Mouse (Mus musculus) liver, embryonic 11.5 days (tissue): ENCODE measurements around the gene Rffl. TPM values are rescaled to one million over a fixed set of nuclear protein-coding genes. Genes with fewer than 3 reads are reported as not detected.

Experiments used
- ATAC-seq: fragments of 200-750 bp; cut with Nextera tagmentation; replicated peaks from 2 replicates; pipeline ENCODE4 v1.8.0; 2017; ENCODE audit warnings: moderate number of reproducible peaks, mild to moderate bottlenecking, moderate TSS enrichment, moderate library complexity; ENCODE audit not compliant: low FRiP score
- DNase-seq: peaks from one replicate; pipeline ENCODE4 v3.0.0-alpha.2; 2017; ENCODE audit warnings: low spot score
- H3K27ac ChIP-seq: fragments of 300-500 bp; sonication (generic); 2 replicates; pipeline ENCODE4 v1.5.1; 2014; ENCODE audit warnings: mild to moderate bottlenecking, low read depth, low read length, control low read depth
- H3K27me3 ChIP-seq: fragments of 300-500 bp; sonication (generic); replicated peaks from 2 replicates; pipeline ENCODE4 v1.6.1; 2014; ENCODE audit warnings: low read length, mixed read lengths; ENCODE audit not compliant: control insufficient read depth, insufficient read depth
- H3K36me3 ChIP-seq: fragments of 300-500 bp; sonication (generic); 2 replicates; pipeline ENCODE4 v1.6.1; 2014; ENCODE audit warnings: mild to moderate bottlenecking, low read length, moderate library complexity, mixed read lengths; ENCODE audit not compliant: control insufficient read depth, insufficient read depth
- H3K4me1 ChIP-seq: fragments of 300-500 bp; sonication (generic); replicated peaks from 2 replicates; pipeline ENCODE4 v1.6.1; 2014; ENCODE audit warnings: low read length, mixed read lengths; ENCODE audit not compliant: control insufficient read depth, insufficient read depth
- H3K4me2 ChIP-seq: fragments of 300-500 bp; sonication (generic); 2 replicates; pipeline ENCODE4 v1.6.1; 2014; ENCODE audit warnings: mild to moderate bottlenecking, control low read depth, moderate library complexity
- H3K4me3 ChIP-seq: fragments of 300-500 bp; sonication (generic); 2 replicates; pipeline ENCODE4 v1.5.1; 2014; ENCODE audit warnings: low read depth, low read length, control low read depth
- H3K9ac ChIP-seq: fragments of 300-500 bp; sonication (generic); 2 replicates; pipeline ENCODE4 v1.6.1; 2014; ENCODE audit warnings: low read depth, low read length, control low read depth
- H3K9me3 ChIP-seq: fragments of 300-500 bp; sonication (generic); 2 replicates; pipeline ENCODE4 v1.6.1; 2016; ENCODE audit warnings: low read length, inconsistent platforms, mixed read lengths; ENCODE audit not compliant: control insufficient read depth
- WGBS: fragments of 180-500 bp; shearing (Covaris S2); extraction: QIAGEN DNeasy Blood & Tissue Kit; methylation state at CpG from one replicate; pipeline ENCODE4 v1.1.7; 2014; 5-methylcytosine and 5-hydroxymethylcytosine counted together
- polyA plus RNA-seq: library from polyadenylated mRNA; unstranded; fragments of >200 nt; fragmentation: Nextera tagmentation; extraction: Ambion mirVana; gene quantifications from 2 replicates; pipeline ENCODE4 v1.2.1, GENCODE M21; 2014

Rffl gene
- polyA plus RNA-seq, 1 experiment from 2014 or later, result 27.5 TPM

GRCm38 (mm10) chr11:82755919-82756318, 115.1 kb downstream of the Rffl start:
- no peak overlapping the region for H3K4me3 ChIP-seq
- no peak overlapping the region for H3K27ac ChIP-seq
- no peak overlapping the region for H3K9ac ChIP-seq
- no peaks in the 10 kb centered on the region for H3K9me3 ChIP-seq
- no peaks in the 10 kb centered on the region for H3K4me1 ChIP-seq
- ATAC-seq, result no peak
- no peak overlapping the region for H3K4me2 ChIP-seq
- H3K27me3 ChIP-seq, result no peaks in the 10 kb centered on the region
- no peaks in the 10 kb centered on the region for H3K36me3 ChIP-seq
- WGBS, result 80% methylated on average over 1 of the region's 1 CpGs
- DNase-seq, result no peak

Other genes starting within 250 kb of the Rffl start
- 0.30 and 0.32 TPM in 2 replicates for gene Cct6b, start 106.9 kb downstream of the Rffl start, polyA plus RNA-seq
- 34.8 and 41.8 TPM in 2 replicates for gene Zfp830, start 106.9 kb downstream of the Rffl start, polyA plus RNA-seq
- gene Lig3, start 90.1 kb downstream of the Rffl start, polyA plus RNA-seq, result 29.6 and 31.7 TPM in 2 replicates
- gene Rad51d, start 19.4 kb upstream of the Rffl start, polyA plus RNA-seq, result 14.4 and 14.8 TPM in 2 replicates
- 0.13 and 0.15 TPM in 2 replicates for gene Fndc8, start 20.9 kb upstream of the Rffl start, polyA plus RNA-seq
- 43.4 and 44.9 TPM in 2 replicates for gene Nle1, start 37.2 kb upstream of the Rffl start, polyA plus RNA-seq
- 1.8 and 4.5 TPM in 2 replicates for gene Unc45b, start 39.3 kb upstream of the Rffl start, polyA plus RNA-seq
- gene Slfn5, start 80.1 kb upstream of the Rffl start, polyA plus RNA-seq, result 0.49 and 0.86 TPM in 2 replicates
- 8.1 and 9.0 TPM in 2 replicates for gene Slfn9, start 120.6 kb upstream of the Rffl start, polyA plus RNA-seq
- 0.18 and 0.27 TPM in 2 replicates for gene Slfn8, start 149.6 kb upstream of the Rffl start, polyA plus RNA-seq
- 4.3 and 4.5 TPM in 2 replicates for gene Slfn2, start 193.9 kb upstream of the Rffl start, polyA plus RNA-seq
- 0.13 TPM in 1 of 2 replicates, not detected in the other for gene Slfn1, start 245.6 kb upstream of the Rffl start, polyA plus RNA-seq